Mouse (Mus musculus) liver, adult 2 months (tissue): Measurements from ENCODE around the gene Spr. TPM values are rescaled to one million over a fixed set of nuclear protein-coding genes. Genes with fewer than 3 reads are reported as not detected.
"Not testable (repeated sequence)": the region's sequence is repeated elsewhere in the genome, so short reads cannot be mapped to it uniquely, and the experiment has no call there.

Source experiments
- DNase-seq: peaks from one replicate; pipeline ENCODE4 v3.0.0-alpha.2; 2011; ENCODE audit warnings: low read depth, low spot score; ENCODE audit errors: extremely low read depth
- H3K27ac ChIP-seq: fragments of 200-500 bp; replicated peaks from 2 replicates; pipeline ENCODE4 v1.5.1; 2012; ENCODE audit warnings: low read depth, mild to moderate bottlenecking, control low read depth, inconsistent platforms, low read length; ENCODE audit not compliant: insufficient read depth
- H3K27me3 ChIP-seq: fragments of 200-500 bp; 2 replicates; pipeline ENCODE4 v1.6.1; 2012; ENCODE audit warnings: mild to moderate bottlenecking, moderate library complexity, low read length, inconsistent platforms; ENCODE audit not compliant: control insufficient read depth, insufficient read depth
- H3K36me3 ChIP-seq: fragments of 200-500 bp; 2 replicates; pipeline ENCODE4 v1.6.1; 2012; ENCODE audit warnings: low read length, inconsistent platforms; ENCODE audit not compliant: control insufficient read depth, insufficient read depth
- H3K4me1 ChIP-seq: fragments of 200-500 bp; 2 replicates; pipeline ENCODE4 v1.6.1; 2011; ENCODE audit warnings: low read length; ENCODE audit not compliant: control insufficient read depth, insufficient read depth
- H3K4me3 ChIP-seq: fragments of 200-500 bp; 2 replicates; pipeline ENCODE4 v1.5.1; 2011; ENCODE audit warnings: low read depth, mild to moderate bottlenecking, control low read depth, low read length, moderate library complexity; ENCODE audit not compliant: insufficient read depth
- H3K79me2 ChIP-seq: fragments of 200-500 bp; 2 replicates; pipeline ENCODE4 v1.6.1; 2012; ENCODE audit warnings: inconsistent platforms, mild to moderate bottlenecking, low read length, moderate library complexity; ENCODE audit not compliant: control insufficient read depth, insufficient read depth
- H3K9ac ChIP-seq: fragments of 200-500 bp; 2 replicates; pipeline ENCODE4 v1.6.1; 2012; ENCODE audit warnings: low read depth, mild to moderate bottlenecking, control low read depth, inconsistent platforms, low read length
- CTCF ChIP-seq: fragments of 200-500 bp; IDR thresholded peaks from 2 replicates; pipeline ENCODE4 v1.5.1; 2011; ENCODE audit warnings: low read depth, low read length, control low read depth
- POLR2A ChIP-seq: fragments of 200-500 bp; IDR thresholded peaks from 2 replicates; pipeline ENCODE4 v1.6.1; 2011; ENCODE audit warnings: low read length, control low read depth; ENCODE audit not compliant: insufficient read depth; ENCODE audit errors: extremely low read depth
- WGBS: fragments of 180-500 bp; shearing (Covaris S2); methylation state at CpG from one replicate; pipeline ENCODE4 v1.1.7; 2018; 5-methylcytosine and 5-hydroxymethylcytosine counted together
- polyA plus RNA-seq: library from polyadenylated mRNA; depleted of rRNA; stranded (reverse); fragments of >200 nt; gene quantifications from 2 replicates; pipeline ENCODE4 v1.2.3, GENCODE M21; 2012
- total RNA-seq: library from RNA; depleted of rRNA; stranded (reverse); fragments of >200 nt; gene quantifications from 2 replicates; pipeline ENCODE4 v1.2.3, GENCODE M21; 2014

The Spr gene
- total and polyA plus RNA-seq, 2 experiments = 53.2 to 143 TPM

DNA sequence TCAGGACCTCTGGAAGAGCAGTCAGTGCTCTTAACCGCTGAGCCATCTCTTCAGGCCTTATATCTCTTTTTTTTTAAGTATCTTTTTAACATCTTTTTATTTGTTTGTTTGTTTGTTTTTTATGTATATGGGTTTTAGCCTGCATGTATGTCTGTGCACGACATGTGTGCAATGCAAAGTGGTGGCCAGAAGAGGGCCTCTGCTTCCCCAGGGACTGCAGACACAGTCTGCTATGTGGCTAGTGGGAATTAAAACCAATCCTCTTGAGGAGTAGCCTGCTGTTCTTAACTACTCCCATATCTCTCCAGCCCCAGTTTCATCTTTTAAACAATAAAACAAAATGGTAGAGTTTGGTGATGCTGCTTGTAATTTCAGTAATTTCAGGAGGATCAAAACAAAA lies 2.0 kb upstream of the Spr start:
- no peak for TF ChIP-seq CTCF
- no peak for TF ChIP-seq POLR2A
- Histone ChIP-seq H3K4me1 (peaks cover 4% of the 10 kb centered on the region; the same call in 1 of the 2 replicates), H3K79me2 (no peaks in the 10 kb centered on the region)

DNA sequence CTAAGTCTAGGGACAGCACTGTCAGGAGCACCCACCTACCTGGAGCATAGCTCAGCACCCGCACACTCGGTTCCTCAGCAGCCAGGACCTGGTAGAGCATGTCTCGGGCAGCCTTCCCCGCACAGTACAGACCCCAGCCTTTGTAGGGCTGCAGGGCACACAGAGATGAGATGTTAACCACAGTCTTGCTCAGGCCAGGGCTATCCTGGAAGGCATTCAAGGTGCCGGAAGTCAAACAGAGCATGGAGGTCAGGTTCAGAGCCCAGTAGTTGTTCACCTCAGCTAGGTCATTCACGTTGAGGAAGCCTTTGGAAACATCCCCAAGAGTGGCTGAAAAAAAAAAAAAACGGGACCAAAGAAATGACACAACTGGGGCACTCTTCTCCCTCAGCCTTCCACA lies 782 bp downstream of the Spr start:
- not testable (repeated sequence) for H3K4me1 ChIP-seq, H3K27me3 ChIP-seq, H3K36me3 ChIP-seq, H3K27ac ChIP-seq, H3K79me2 ChIP-seq
- 29% methylated on average over 7 of the region's 7 CpGs for WGBS
- H3K9ac ChIP-seq = peak overlapping the region; percentile 45; the same call in 1 of the 2 replicates
- peak; percentile 55 for DNase-seq
- H3K4me3 ChIP-seq = peak overlapping the region; percentile 47

More for the DNA sequence above, 2.0 kb upstream of the Spr start:
- no peak for DNase-seq
- no peak overlapping the region for H3K9ac ChIP-seq
- no peaks in the 10 kb centered on the region; the same call in 1 of the 2 replicates for H3K27me3 ChIP-seq
- no peak overlapping the region for H3K4me3 ChIP-seq
- no peak overlapping the region for H3K27ac ChIP-seq
- no peaks in the 10 kb centered on the region; the same call in 1 of the 2 replicates for H3K36me3 ChIP-seq
- 98% methylated on average over 2 of the region's 2 CpGs for WGBS

DNA sequence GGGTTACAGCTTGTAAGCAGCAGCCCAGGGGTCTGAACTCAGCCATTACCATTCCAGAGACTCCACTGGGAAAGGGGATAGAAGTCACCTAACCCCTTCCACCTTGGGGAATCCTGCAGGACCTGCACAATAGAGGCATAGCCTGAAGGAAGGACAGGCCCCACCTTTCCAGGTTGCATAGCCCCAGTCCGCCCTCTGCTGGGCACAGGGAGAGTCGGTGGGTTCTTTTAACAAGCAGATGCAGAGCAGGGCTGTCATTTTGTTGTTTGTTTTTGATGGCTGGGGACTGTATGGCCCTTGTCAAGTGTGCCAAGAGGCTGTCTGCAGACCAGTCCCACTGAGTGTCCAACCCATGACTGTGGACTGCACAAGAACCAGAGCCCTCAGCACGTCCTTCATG lies 4.8 kb downstream of the Spr start:
- peak; percentile 52 for TF ChIP-seq CTCF
- H3K4me3 ChIP-seq, H3K79me2 ChIP-seq, H3K36me3 ChIP-seq, DNase-seq, H3K4me1 ChIP-seq, H3K27ac ChIP-seq, H3K27me3 ChIP-seq, H3K9ac ChIP-seq: not testable (repeated sequence)
- 56% methylated on average over 3 of the region's 3 CpGs for WGBS

DNA sequence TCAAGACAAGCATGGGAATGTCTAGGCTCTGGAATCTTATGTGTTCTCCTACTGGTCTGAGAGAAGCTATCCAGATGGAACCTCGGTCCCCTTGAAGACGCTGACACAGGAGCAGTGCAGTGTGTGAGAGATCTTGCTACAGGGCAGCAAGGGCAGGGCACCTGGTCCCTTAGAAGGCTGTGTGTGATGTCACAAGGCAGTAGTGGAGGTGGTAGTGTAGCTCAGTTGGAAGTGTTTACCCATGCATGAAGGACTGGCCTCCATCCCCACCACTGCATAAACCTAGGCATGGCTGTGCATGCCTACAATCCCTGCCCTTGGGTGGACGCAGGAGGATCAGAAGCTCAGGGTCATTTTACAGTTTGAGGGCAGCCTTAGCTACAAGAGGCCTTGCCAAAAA lies 5.3 kb downstream of the Spr start:
- H3K27me3 ChIP-seq, H3K9ac ChIP-seq, H3K4me3 ChIP-seq, H3K36me3 ChIP-seq, H3K79me2 ChIP-seq, DNase-seq, H3K27ac ChIP-seq, H3K4me1 ChIP-seq: not testable (repeated sequence)
- 80% methylated on average over 3 of the region's 3 CpGs for whole genome bisulfite sequencing

DNA sequence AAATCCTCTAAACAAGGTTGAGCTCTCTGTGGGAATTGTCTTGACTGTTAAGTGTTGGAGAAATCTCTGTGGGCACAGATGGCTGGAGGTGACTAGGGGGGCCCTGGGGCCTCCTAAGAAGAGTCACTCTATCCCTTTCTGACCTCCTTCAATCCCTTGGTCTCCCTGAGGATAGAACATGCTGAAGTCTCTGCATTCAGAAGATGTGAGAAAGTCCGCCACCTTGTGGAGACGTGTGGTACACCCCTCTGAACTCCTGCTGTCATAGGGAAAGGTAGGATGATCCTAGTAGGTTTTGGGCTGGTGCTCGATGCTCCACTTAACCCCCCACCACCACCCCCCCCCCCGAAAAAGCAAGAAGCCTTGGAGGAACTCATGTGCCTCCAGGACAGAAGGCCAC lies 5.9 kb downstream of the Spr start:
- peak; percentile 46 for DNase-seq
- no peak overlapping the region for H3K27ac ChIP-seq
- H3K79me2 ChIP-seq = no peaks in the 10 kb centered on the region
- H3K27me3 ChIP-seq = no peaks in the 10 kb centered on the region
- H3K36me3 ChIP-seq = peaks cover 6% of the 10 kb centered on the region; the same call in 1 of the 2 replicates
- no peak overlapping the region for H3K4me3 ChIP-seq
- TF ChIP-seq CTCF (peak; percentile 67; the same call in 1 of the 2 replicates), POLR2A (no peak)
- H3K9ac ChIP-seq = no peak overlapping the region
- WGBS = 10% methylated on average over 4 of the region's 4 CpGs
- peaks cover 2% of the 10 kb centered on the region; the same call in 1 of the 2 replicates for H3K4me1 ChIP-seq

DNA sequence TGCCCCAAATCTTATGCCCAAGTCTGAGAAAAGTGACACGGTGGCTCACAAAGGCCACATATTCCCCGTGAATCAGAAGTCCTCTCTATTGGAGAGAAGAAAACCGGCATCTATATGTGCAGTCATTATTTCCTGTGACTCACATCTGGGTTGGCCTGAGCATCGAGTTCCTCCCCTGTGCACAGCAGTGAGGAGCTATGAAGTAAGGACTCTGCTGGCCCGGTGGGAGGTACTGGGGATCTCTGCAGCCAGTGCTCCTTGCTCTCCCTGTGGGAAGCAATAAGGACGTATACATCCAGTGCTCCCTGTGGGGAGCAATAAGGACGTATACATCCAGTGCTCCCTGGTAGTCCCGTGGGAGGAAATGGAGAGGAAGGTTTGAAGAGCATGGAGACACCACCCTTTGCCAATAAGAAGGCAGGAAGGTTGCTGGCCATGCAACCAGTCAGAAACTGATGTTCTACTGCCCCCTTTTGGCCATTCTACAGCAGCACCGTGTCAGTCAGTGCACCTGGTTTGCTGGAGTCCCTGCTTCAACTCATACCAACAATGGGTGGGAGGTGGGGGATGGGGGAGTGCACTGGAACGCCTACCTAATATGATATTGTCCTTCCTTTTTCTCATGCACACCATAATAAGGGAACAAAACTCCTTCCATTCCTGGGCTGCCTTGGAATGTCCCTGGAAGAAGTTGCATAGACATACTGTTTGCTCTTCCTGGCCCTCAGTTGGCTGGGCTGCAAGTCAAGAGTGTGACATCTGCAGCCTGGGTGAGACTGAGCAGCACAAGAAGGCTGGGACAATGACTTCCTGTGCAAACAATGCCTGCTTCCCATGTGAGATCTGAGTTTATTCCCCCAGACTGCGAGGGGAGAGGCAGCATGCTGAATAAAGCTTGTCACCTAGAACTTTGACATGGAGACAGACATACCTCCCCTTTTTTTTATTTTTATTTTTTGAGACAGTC lies 19.7 kb downstream of the Spr start:
- H3K27ac ChIP-seq, H3K4me1 ChIP-seq, H3K36me3 ChIP-seq, H3K79me2 ChIP-seq, H3K27me3 ChIP-seq, H3K4me3 ChIP-seq, H3K9ac ChIP-seq: not testable (repeated sequence)
- DNase-seq = peak; percentile 45
- 34% methylated on average over 11 of the region's 11 CpGs for WGBS
- TF ChIP-seq CTCF = peak; percentile 77
